Mouse (Mus musculus) Patski (cell line): ENCODE data around the gene Fam167b. TPM values are rescaled to one million over a fixed set of nuclear protein-coding genes. Genes with fewer than 3 reads are reported as not detected.

Experiments used
- ATAC-seq: fragments of 100-300 bp; one replicate; pipeline ENCODE4 v1.8.0; 2021
- CTCF ChIA-PET: fragments of 350-600 bp; sonication (Branson Sonifier 250); formaldehyde crosslinking; loops from one replicate; lab custom pipeline; 2022; ENCODE audit warnings: inconsistent platforms; lab: Charles Lee
- POLR2A ChIA-PET: fragments of 350-600 bp; sonication (Branson Sonifier 250); formaldehyde crosslinking; loops from one replicate; lab custom pipeline; 2022; ENCODE audit warnings: antibody characterized with exemption, inconsistent platforms; lab: Charles Lee
- DNase-seq: peaks from one replicate; pipeline ENCODE4 v3.0.0-alpha.2; 2011; ENCODE audit warnings: low read depth, low spot score
- H3K27me3 ChIP-seq: fragments of 371-371 bp; one replicate; pipeline ENCODE4 v1.5.1; 2021
- CTCF ChIP-seq: fragments of 100-300 bp; IDR thresholded peaks from one replicate; pipeline ENCODE4 v1.5.1; 2021
- in situ Hi-C: fragments of 300-500 bp; cut with MboI; formaldehyde crosslinking; loops from 3 replicates; pipeline ENCODE4 v1.11.1; 2018; ENCODE audit warnings: low pct_unique_long_range_greater_than_20kb, mixed read lengths
- polyA plus RNA-seq: library from polyadenylated mRNA; unstranded; gene quantifications from one replicate; pipeline ENCODE4 v1.2.3, GENCODE M21; 2021

Fam167b gene
- polyA plus RNA-seq, result not detected

- POLR2A ChIA-PET, result no interaction called here
- in situ Hi-C loops, result no loop called here
- TF ChIP-seq CTCF, result no peak
- H3K27me3 ChIP-seq, result no peaks in the 10 kb centered on the region
- no peak for DNase-seq
- ATAC-seq, result no peak
- CTCF ChIA-PET, result interaction anchor here (3.6 kb wide), 1 partner anchor 30 kb away, joined by 19 read pairs; no protein-coding TSS in a partner anchor
Observed at GRCm38 (mm10) chr4:129578466-129578865, at the start of gene Fam167b. TSS of gene Fam167b (minus strand) at chr4:129578549.

DNA sequence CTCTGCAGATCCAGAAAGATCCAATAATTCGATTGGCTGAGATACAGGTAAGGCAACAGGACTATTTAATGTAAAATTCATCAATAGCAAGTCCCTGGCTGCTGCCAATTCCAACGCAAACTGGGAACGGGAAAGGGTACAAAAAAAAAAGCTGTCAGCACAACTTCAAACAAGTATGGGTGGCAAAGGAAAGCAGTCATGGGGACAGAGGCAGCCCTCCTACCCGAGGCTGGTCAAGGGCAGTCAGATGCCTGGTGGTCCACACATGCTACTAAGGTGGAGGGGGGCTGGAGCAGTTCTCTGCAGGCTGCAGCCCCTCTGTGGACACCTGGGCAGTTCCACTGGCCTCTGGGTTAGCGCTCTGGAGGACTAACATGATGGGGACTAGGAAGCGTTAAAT, 47.7 kb upstream of the Fam167b start:
- ChIA-PET CTCF (no interaction called here), POLR2A (interaction anchor here (0.6 kb wide), 1 partner anchor 15 kb away, joined by 3 read pairs; the partner anchor contains the start of gene Txlna)
- no peaks in the 10 kb centered on the region for H3K27me3 ChIP-seq
- no peak for TF ChIP-seq CTCF
- DNase-seq (no peak), ATAC-seq (no peak)
- in situ Hi-C loops, result no loop called here

DNA sequence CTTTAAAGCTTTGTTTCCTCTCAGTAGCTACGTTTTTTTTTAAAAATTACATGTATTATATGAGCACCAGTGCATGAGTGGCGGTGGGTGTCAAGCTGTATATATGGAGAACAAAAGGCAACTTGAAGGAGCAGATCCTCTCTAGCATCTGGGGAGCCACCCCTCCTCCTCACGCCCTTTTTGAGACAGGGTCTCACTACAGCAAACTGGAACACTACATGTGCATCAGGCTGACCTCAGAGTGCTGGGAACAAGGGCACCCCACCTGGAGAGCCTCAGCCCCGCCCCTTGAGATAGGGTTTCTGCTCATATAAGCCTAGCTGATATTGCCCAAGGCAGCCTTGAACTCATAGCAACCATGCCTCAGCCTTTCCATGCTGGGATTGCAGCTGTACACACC, 47.1 kb upstream of the Fam167b start:
- H3K27me3 ChIP-seq, result no peaks in the 10 kb centered on the region
- ATAC-seq, result no peak
- DNase-seq, result no peak
- no peak for TF ChIP-seq CTCF
- CTCF ChIA-PET, result interaction anchor here (1.5 kb wide), 1 partner anchor 9 kb away, joined by 3 read pairs; no protein-coding TSS in a partner anchor
- in situ Hi-C loops, result no loop called here
- POLR2A ChIA-PET, result interaction anchor here (0.9 kb wide), 1 partner anchor 15 kb away, joined by 5 read pairs; the partner anchor contains the start of gene Txlna

DNA sequence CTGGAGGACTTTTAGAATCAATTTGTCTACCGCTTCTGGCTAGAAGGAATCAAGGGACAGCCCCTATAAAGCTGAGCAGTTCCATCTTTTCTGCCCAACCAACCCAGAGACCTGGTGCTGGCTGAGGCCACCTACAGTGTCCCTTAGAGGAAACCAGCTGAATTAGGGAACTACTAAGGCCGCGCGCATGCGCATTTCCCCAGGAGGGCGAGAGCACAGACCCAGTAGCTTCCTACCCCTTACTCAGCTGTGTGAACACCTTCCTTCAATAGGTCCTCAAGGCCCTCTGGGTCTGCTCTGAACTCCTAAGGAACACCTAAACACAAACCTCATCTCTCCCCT, 46.7 kb upstream of the Fam167b start:
- in situ Hi-C loops, result no loop called here
- DNase-seq, result no peak
- POLR2A ChIA-PET, result interaction anchor here (0.9 kb wide), 1 partner anchor 15 kb away, joined by 5 read pairs; the partner anchor contains the start of gene Txlna
- TF ChIP-seq CTCF, result no peak
- CTCF ChIA-PET, result interaction anchor here (1.5 kb wide), 1 partner anchor 9 kb away, joined by 3 read pairs; no protein-coding TSS in a partner anchor
- no peaks in the 10 kb centered on the region for H3K27me3 ChIP-seq
- no peak for ATAC-seq

- no peaks in the 10 kb centered on the region for H3K27me3 ChIP-seq
- POLR2A ChIA-PET, result interaction anchor here (0.7 to 0.9 kb wide), 2 partner anchors 16 kb away, joined by 3 to 5 read pairs; partner anchors contain the start of gene Txlna
- in situ Hi-C loops, result no loop called here
- CTCF ChIA-PET, result interaction anchor here (1.5 kb wide), 1 partner anchor 10 kb away, joined by 3 read pairs; no protein-coding TSS in a partner anchor
- TF ChIP-seq CTCF, result no peak
- no peak for DNase-seq
- ATAC-seq, result peak; percentile 91
Observed at GRCm38 (mm10) chr4:129624281-129625028, 46.1 kb upstream of the Fam167b start.

DNA sequence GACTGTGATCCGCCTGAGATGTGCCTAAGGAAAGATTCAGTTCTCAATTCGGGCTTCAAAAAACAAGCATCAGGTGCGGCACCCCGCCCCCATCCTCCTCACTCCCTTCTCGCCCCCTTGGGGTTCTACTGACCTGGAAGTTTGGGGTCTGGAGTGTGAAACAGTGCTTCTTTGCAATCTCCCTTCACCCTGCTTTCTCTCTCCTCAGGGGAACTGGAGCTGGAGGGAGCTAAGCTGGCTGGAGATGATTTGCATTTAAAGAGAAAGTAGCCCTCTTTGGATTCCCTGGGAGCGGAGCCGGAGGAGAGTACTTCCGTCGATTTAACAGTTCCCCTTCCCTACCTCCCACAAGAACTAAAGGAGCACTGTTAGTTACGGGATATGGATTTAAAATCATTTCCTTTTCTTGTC, 45.3 kb upstream of the Fam167b start, which contains the start of gene Ccdc28b:
Ccdc28b (minus strand) TSS at position 267 of the 411 bp plus-strand sequence.
- in situ Hi-C loops, result no loop called here
- POLR2A ChIA-PET, result interaction anchor here (0.7 kb wide), 2 partner anchors 13 to 17 kb away, joined by 3 read pairs; no protein-coding TSS in a partner anchor
- no peak for TF ChIP-seq CTCF
- CTCF ChIA-PET, result no interaction called here
- ATAC-seq, result no peak
- no peak for DNase-seq
- no peaks in the 10 kb centered on the region for H3K27me3 ChIP-seq

- TF ChIP-seq CTCF, result no peak
- CTCF ChIA-PET, result no interaction called here
- H3K27me3 ChIP-seq, result no peaks in the 10 kb centered on the region
- in situ Hi-C loops, result no loop called here
- ATAC-seq, result no peak
- POLR2A ChIA-PET, result interaction anchor here (0.6 to 0.7 kb wide), 2 partner anchors 11 to 13 kb away, joined by 3 to 4 read pairs; no protein-coding TSS in a partner anchor
- DNase-seq, result no peak
Observed at GRCm38 (mm10) chr4:129622803-129623535, 44.6 kb upstream of the Fam167b start.

GRCm38 (mm10) chr4:129622120-129622802, 43.9 kb upstream of the Fam167b start:
- ATAC-seq (no peak), DNase-seq (no peak)
- CTCF ChIA-PET, result no interaction called here
- POLR2A ChIA-PET, result interaction anchor here (0.6 kb wide), 1 partner anchor 11 kb away, joined by 4 read pairs; no protein-coding TSS in a partner anchor
- TF ChIP-seq CTCF, result no peak
- no peaks in the 10 kb centered on the region for H3K27me3 ChIP-seq
- in situ Hi-C loops, result no loop called here

GRCm38 (mm10) chr4:129621283-129621841, 43.0 kb upstream of the Fam167b start:
- no peak for DNase-seq
- TF ChIP-seq CTCF, result no peak
- ChIA-PET CTCF (no interaction called here), POLR2A (interaction anchor here (1.5 kb wide), 1 partner anchor 13 kb away, joined by 3 read pairs; no protein-coding TSS in a partner anchor)
- no peaks in the 10 kb centered on the region for H3K27me3 ChIP-seq
- in situ Hi-C loops, result no loop called here
- no peak for ATAC-seq
